Mouse (Mus musculus): ENCODE data around the gene Ipo7.
"Not testable (repeated sequence)": the region's sequence is repeated elsewhere in the genome, so short reads cannot be mapped to it uniquely, and the experiment has no call there.

The Ipo7 gene

GRCm38 (mm10) chr7:110023553-110023952 is 5.5 kb downstream of the Ipo7 start:
- no peak for DNase-seq

- DNase-seq = no peak
Observed at GRCm38 (mm10) chr7:110026594-110026993, 8.5 kb downstream of the Ipo7 start.

DNA sequence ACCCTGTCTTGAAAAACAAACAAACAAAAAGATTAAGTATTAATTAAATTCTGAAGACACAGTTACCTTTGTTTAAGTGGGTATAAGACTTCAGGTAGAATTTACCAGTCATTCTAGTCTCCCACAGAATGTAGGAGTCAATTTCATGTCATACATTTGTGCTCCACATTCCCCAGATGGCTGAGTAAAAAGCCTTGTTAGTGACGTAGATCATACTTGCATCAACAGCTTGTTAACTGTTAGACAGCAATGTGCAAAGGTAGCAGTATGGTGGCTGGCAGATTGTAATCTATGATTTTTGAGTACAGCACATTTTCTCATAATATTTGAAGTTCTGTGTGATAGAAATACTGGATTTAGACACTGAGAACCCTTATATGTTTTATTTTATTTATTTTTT is 10.8 kb downstream of the Ipo7 start:
- DNase-seq = no peak

GRCm38 (mm10) chr7:110030342-110030741 is 12.3 kb downstream of the Ipo7 start:
- DNase-seq = no peak

DNA sequence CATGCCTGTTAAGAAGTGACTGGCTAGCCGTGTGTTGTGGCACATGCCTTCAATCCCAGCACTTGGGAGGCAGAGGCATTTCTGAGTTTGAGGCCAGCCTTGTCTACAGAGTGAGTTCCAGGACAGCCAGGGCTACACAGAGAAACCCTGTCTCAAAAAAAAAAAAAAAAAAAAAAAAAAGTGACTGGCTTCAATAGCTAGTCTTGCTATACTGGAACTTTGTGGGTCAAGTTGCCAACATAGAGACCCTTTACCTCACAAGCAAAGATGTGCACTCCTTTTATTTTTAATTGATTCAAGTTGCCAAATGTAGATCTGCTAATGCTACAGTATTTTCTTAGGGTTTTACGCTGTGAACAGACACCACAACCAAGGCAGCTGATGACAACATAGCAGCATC is 39.6 kb downstream of the Ipo7 start:
- not testable (repeated sequence) for DNase-seq

DNA sequence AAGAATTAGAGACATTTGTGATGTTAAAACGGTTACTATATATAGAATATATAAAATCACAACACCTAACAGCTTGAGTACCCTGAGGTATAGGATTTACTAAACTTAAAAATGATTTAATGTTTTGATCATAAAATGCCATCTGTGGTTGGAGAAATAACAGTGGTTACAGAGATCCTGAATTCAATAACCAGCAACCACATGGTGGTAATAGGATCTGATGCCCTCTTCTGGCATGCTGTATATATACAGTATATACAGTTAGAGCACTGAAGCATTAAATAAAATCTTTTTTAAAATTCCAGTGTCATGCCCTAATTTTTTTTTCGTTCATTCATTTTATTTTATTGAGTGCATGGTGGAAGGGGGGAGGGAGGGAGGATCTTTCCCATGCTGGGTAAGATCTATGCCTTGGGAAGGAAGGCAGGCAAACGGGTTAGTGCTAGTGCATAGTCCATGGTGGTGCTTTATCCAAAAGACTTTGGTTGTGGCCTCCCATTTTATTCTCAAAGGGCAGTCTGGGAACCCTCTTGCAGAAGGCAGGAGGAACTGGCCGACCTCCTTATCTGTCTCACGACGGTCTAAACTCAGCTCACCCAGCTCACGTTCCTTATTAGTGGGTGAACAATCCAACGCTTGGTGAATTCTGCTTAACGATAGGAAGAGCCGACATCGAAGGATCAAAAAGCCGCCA is 41.2 kb downstream of the Ipo7 start:
- no peak for DNase-seq

- DNase-seq = no peak
Observed at GRCm38 (mm10) chr7:110060106-110060668, 42.1 kb downstream of the Ipo7 start.

- DNase-seq = no peak
Observed at GRCm38 (mm10) chr7:110060669-110061198, 42.7 kb downstream of the Ipo7 start.

- DNase-seq = peak; percentile 99 to 100
Observed at GRCm38 (mm10) chr7:110061199-110061751, 43.2 kb downstream of the Ipo7 start, which contains the start of gene Zfp143. Zfp143 (plus strand) TSS chr7:110061217.

DNA sequence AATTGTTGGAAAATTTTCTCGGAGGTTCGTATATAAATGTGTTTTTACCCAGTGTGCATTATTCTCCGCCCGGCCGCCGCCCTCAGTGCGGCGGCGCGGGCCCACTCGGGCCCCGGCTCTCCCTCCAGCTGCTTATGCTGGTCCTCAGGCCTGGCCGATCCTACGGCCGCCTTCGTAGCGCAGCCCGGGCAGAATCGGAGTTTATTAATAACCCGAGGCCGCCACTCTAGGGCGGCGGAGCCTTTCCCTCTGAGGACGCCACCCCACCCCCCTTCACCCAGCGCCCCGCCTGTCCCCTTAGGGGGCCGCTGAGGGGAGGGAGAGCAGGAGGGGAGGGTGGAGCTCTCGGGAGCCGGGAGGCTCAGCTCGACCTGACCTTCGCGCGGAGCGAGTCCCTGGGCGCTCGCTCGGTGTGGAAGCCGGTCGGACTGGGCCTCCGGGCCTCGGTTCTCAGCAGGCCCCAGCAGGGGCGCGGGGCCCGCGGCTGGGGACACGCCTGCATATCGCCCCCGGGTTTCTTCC is 43.7 kb downstream of the Ipo7 start:
- DNase-seq = peak; percentile 74 to 79

DNA sequence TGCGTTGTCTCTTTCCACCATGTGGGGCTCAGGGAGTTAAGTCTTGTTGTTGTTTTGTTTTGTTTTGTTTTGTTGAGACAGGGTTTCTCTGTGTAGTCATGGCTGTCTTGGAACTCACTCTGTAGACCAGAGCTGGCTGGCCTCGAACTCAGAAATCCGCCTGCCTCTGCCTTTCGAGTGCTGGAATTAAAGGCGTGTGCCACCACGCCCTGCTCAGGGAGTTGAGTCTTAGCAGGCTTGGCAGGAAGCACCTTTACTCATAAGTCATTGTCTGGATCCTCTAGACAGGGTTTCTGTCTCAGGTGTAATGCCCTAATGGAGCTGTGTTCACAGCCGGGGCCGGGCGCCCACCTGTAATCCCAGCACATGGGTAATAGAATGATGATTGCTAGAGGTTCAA is 45.7 kb downstream of the Ipo7 start:
- DNase-seq = no peak

GRCm38 (mm10) chr7:110069070-110069469 is 51.0 kb downstream of the Ipo7 start:
- no peak for DNase-seq

DNA sequence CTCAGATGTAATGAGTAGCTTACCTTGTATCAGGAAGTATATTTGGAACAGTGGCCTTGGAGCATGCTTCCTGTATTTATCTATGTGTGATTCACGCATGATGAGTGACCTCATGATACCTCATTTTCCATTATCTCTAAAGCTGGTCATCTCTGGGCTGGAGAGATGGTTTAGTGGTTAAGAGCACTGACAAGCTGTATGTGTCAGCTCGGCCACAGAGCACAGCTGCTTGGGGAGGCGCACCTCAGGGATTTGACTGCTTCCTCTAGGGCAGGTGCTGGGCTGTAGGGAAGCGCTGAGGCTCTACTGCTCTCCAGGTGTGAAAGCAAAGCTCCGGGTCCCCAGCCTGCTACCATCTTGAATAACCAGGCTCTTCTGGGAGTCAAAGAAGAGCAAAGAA is 60.1 kb downstream of the Ipo7 start:
- no peak for DNase-seq

GRCm38 (mm10) chr7:110083386-110084165 is 65.5 kb downstream of the Ipo7 start:
- DNase-seq = peak in 1 of 2 experiments; percentile 32

DNA sequence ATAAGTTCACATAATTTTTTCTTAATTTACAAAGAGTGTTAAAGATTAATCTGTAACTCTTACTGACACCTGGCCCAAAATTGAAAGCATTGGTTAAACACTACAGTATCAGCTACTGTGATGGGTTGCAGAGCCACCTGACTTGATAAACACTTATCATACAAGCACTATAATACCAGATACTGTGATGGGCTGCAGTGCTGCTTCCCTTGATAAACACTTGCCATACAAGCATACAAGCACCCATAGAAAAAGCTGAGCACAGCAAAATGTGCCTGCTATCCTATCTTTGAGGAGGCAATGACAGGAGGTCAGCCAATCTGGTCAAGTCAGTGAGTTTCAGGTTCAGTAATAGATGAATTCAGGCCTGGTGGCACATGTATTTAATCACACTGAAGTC is 67.1 kb downstream of the Ipo7 start:
- DNase-seq = no peak

DNA sequence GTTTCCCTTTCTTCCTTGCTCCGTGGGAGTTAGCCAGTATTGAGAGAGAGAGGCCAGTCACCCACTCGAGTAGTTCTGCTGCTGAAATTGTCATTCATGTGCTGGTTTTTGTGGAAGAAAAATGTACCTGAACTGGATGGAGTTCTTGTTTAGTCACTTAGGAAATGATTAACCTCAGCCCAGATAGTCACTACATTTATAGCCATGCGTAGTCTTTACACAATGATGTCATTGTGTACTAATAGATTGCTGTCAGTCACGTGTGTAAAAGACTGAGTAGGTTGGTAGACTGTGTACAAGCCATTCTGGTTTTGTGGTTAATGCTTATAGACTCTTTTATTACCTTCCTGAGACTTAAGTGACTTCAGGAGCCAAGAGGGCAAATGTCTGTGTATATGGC is 69.8 kb downstream of the Ipo7 start:
- DNase-seq = no peak

GRCm38 (mm10) chr7:110091670-110092069 is 73.6 kb downstream of the Ipo7 start:
- no peak for DNase-seq

DNA sequence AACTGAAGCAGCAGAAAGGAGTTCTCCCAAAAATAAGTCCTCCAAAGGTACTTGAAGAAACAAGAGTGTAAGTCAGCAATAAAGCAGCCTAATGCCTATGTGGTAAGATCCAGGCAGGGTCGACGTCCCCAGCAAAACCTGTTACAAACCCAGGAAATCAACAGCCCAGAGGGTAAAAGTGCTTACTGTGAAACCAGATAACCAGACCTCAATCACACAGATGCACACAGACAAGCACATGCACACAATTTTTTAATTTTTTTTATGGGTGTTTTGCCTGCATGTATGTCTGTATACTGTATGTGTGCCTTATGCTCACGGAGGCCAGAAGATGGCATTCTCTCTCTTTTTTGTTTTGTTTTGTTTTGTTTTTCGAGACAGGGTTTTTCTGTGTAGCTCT is 78.3 kb downstream of the Ipo7 start:
- DNase-seq = no peak

- DNase-seq = no peak
Observed at GRCm38 (mm10) chr7:110097106-110097793, 79.2 kb downstream of the Ipo7 start.

GRCm38 (mm10) chr7:110100854-110101253 is 82.8 kb downstream of the Ipo7 start:
- DNase-seq = no peak

DNA sequence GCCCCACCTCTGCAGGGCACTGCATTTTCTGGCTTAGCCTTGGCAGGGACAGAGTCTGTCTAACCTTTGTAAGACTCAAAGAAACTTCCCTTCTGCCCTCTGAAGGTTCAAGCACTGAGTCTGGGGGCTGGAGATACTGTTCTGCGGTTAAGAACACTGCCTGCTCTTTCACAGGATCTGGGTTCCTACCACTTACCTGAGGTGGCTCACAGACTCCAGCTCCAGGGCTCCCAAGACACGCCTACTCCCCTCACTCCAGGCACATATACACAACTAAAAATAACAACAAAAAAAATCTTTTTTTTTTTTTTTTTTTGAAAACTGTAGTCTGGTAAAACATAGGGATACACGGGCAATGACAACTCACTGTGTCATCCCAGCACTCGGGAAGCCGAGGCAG is 83.2 kb downstream of the Ipo7 start:
- DNase-seq = no peak

DNA sequence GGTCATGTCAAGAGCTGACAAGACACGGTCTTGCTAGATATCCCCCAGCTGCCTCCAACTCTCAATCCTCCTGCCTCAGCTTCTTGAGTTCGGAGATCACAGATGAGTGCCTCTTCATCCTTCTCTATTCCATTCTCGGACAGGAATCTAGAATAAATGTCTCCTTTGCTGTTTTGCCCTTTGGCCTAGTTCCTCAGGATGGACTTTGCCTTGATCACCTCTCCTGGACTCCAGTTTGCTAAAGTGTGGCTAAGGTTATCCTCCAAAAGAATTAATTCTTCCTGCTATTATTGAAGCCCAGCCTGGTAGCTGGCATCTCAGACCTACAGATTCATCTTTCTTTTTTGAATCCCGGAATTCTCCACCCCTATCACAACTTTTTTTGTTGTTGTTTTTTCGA is 87.0 kb downstream of the Ipo7 start:
- DNase-seq = no peak
